Mouse (Mus musculus): ENCODE measurements around the gene Atp6v0e2. TPM values are rescaled to one million over a fixed set of nuclear protein-coding genes. Genes with fewer than 3 reads are reported as not detected.

The Atp6v0e2 gene
- polyA plus RNA-seq, 1 experiment: 459 TPM

- peaks cover 12% of the 10 kb centered on the region for H3K4me1 ChIP-seq (ENCODE audit: control insufficient read depth, insufficient read depth, low read length)
- H3K27ac ChIP-seq (ENCODE audit: insufficient read depth, low read length): no peak overlapping the region
- TF ChIP-seq POLR2A (IDR thresholded peaks at IDR 0.05; ENCODE audit: borderline replicate concordance, insufficient read depth, low read length): no peak
- no peak for TF ChIP-seq CTCF (IDR thresholded peaks at IDR 0.05; ENCODE audit: borderline replicate concordance, insufficient read depth, low read depth, low read length)
- DNase-seq: no peak
- H3K4me3 ChIP-seq (replicated peaks; ENCODE audit: insufficient read depth, low read depth, low read length): no peak overlapping the region
- H3K27me3 ChIP-seq (ENCODE audit: control insufficient read depth, insufficient read depth, low read length): no peaks in the 10 kb centered on the region
- WGBS: 39% methylated on average over 7 of the region's 7 CpGs
These were observed 4.4 kb downstream of the Atp6v0e2 start for GRCm38 (mm10) chr6:48541560-48542450.

GRCm38 (mm10) chr6:48542631-48543030 lies 5.2 kb downstream of the Atp6v0e2 start:
- TF ChIP-seq POLR2A (IDR thresholded peaks at IDR 0.05; ENCODE audit: borderline replicate concordance, insufficient read depth, low read length) (no peak), CTCF (IDR thresholded peaks at IDR 0.05; ENCODE audit: borderline replicate concordance, insufficient read depth, low read depth, low read length) (no peak)
- DNase-seq: no peak
- 88% methylated on average over 3 of the region's 3 CpGs for WGBS

GRCm38 (mm10) chr6:48545251-48545650 lies 7.8 kb downstream of the Atp6v0e2 start:
- H3K4me3 ChIP-seq (replicated peaks; ENCODE audit: insufficient read depth, low read depth, low read length): no peak overlapping the region
- TF ChIP-seq POLR2A (IDR thresholded peaks at IDR 0.05; ENCODE audit: borderline replicate concordance, insufficient read depth, low read length) (no peak), CTCF (IDR thresholded peaks at IDR 0.05; ENCODE audit: borderline replicate concordance, insufficient read depth, low read depth, low read length) (no peak)
- WGBS: 67% methylated on average over 5 of the region's 5 CpGs
- H3K4me1 ChIP-seq (ENCODE audit: control insufficient read depth, insufficient read depth, low read length): peaks cover 3% of the 10 kb centered on the region; the same call in 1 of the 2 replicates
- H3K27ac ChIP-seq (ENCODE audit: insufficient read depth, low read length): no peak overlapping the region
- DNase-seq: no peak
- no peaks in the 10 kb centered on the region for H3K27me3 ChIP-seq (ENCODE audit: control insufficient read depth, insufficient read depth, low read length)

More at GRCm38 (mm10) chr6:48542631-48543030, 5.2 kb downstream of the Atp6v0e2 start:
- Histone ChIP-seq H3K4me1 (ENCODE audit: control insufficient read depth, insufficient read depth, low read length) (peaks cover 10% of the 10 kb centered on the region), H3K27me3 (ENCODE audit: control insufficient read depth, insufficient read depth, low read length) (no peaks in the 10 kb centered on the region), H3K4me3 (replicated peaks; ENCODE audit: insufficient read depth, low read depth, low read length) (no peak overlapping the region), H3K27ac (ENCODE audit: insufficient read depth, low read length) (no peak overlapping the region)

DNA sequence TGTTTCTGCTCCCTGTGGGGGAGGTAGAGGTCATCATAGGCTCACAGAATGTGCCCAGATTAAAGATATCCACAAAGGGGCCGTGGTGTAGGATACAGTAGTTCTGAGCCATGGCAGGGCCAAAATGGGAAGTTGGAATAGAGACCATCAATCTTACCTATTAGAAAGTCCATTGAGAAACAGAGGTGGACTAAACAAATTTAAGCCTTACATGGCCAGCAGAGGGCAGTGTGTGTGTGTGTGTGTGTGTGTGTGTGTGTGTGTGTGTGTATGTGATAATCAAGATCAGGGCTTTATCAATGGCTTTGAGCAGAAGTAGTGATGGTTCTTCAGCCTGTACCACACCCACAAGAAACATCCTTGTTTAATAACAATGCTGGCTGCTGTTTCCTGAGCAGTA lies 8.9 kb downstream of the Atp6v0e2 start:
- WGBS: 57% methylated on average over 1 of the region's 1 CpGs
- Histone ChIP-seq H3K27me3 (ENCODE audit: control insufficient read depth, insufficient read depth, low read length) (no peaks in the 10 kb centered on the region), H3K4me3 (replicated peaks; ENCODE audit: insufficient read depth, low read depth, low read length) (no peak overlapping the region), H3K27ac (ENCODE audit: insufficient read depth, low read length) (no peak overlapping the region), H3K4me1 (ENCODE audit: control insufficient read depth, insufficient read depth, low read length) (no peaks in the 10 kb centered on the region)
- TF ChIP-seq CTCF (IDR thresholded peaks at IDR 0.05; ENCODE audit: borderline replicate concordance, insufficient read depth, low read depth, low read length): peak; percentile 49; the same call in 1 of the 2 replicates
- no peak for TF ChIP-seq POLR2A (IDR thresholded peaks at IDR 0.05; ENCODE audit: borderline replicate concordance, insufficient read depth, low read length)
- no peak for DNase-seq

GRCm38 (mm10) chr6:48546858-48547257 lies 9.4 kb downstream of the Atp6v0e2 start:
- WGBS: 61% methylated on average over 4 of the region's 4 CpGs

GRCm38 (mm10) chr6:48548314-48548713 lies 10.9 kb downstream of the Atp6v0e2 start:
- no peak overlapping the region for H3K4me3 ChIP-seq (replicated peaks; ENCODE audit: insufficient read depth, low read depth, low read length)
- 84% methylated on average over 6 of the region's 6 CpGs for WGBS
- DNase-seq: no peak
- no peaks in the 10 kb centered on the region for H3K27me3 ChIP-seq (ENCODE audit: control insufficient read depth, insufficient read depth, low read length)
- TF ChIP-seq CTCF (IDR thresholded peaks at IDR 0.05; ENCODE audit: borderline replicate concordance, insufficient read depth, low read depth, low read length): no peak
- TF ChIP-seq POLR2A (IDR thresholded peaks at IDR 0.05; ENCODE audit: borderline replicate concordance, insufficient read depth, low read length): no peak
- no peaks in the 10 kb centered on the region for H3K4me1 ChIP-seq (ENCODE audit: control insufficient read depth, insufficient read depth, low read length)
- no peak overlapping the region for H3K27ac ChIP-seq (ENCODE audit: insufficient read depth, low read length)

More at GRCm38 (mm10) chr6:48546858-48547257, 9.4 kb downstream of the Atp6v0e2 start:
- TF ChIP-seq CTCF (IDR thresholded peaks at IDR 0.05; ENCODE audit: borderline replicate concordance, insufficient read depth, low read depth, low read length) (no peak), POLR2A (IDR thresholded peaks at IDR 0.05; ENCODE audit: borderline replicate concordance, insufficient read depth, low read length) (no peak)
- Histone ChIP-seq H3K4me1 (ENCODE audit: control insufficient read depth, insufficient read depth, low read length) (no peaks in the 10 kb centered on the region), H3K27me3 (ENCODE audit: control insufficient read depth, insufficient read depth, low read length) (no peaks in the 10 kb centered on the region), H3K4me3 (replicated peaks; ENCODE audit: insufficient read depth, low read depth, low read length) (no peak overlapping the region), H3K27ac (ENCODE audit: insufficient read depth, low read length) (no peak overlapping the region)
- DNase-seq: no peak

DNA sequence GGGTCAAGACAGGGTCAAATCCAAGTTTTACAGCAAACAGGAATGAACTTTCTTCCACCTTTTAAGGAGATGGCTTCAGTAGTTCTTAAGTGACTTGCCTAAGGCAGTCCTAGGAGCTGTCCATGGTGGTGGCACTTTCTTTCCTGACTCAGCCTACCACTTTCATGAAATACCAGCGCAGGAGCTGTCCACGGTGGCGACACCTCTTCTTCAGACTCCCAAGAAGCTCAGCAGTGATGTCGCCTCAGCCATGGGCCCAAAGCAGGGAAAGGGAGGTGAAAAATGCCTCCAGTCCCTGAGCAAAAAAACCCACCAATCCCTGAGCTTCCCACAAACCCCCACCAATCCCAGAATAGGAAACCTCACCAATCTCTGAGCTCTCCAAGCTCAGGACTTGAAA lies 15.5 kb downstream of the Atp6v0e2 start:
- Histone ChIP-seq H3K27ac (ENCODE audit: insufficient read depth, low read length) (no peak overlapping the region), H3K4me3 (replicated peaks; ENCODE audit: insufficient read depth, low read depth, low read length) (no peak overlapping the region), H3K4me1 (ENCODE audit: control insufficient read depth, insufficient read depth, low read length) (peaks cover 8% of the 10 kb centered on the region; the same call in 1 of the 2 replicates), H3K27me3 (ENCODE audit: control insufficient read depth, insufficient read depth, low read length) (no peaks in the 10 kb centered on the region)
- TF ChIP-seq CTCF (IDR thresholded peaks at IDR 0.05; ENCODE audit: borderline replicate concordance, insufficient read depth, low read depth, low read length): no peak
- no peak for TF ChIP-seq POLR2A (IDR thresholded peaks at IDR 0.05; ENCODE audit: borderline replicate concordance, insufficient read depth, low read length)
- WGBS: 73% methylated on average over 4 of the region's 4 CpGs
- DNase-seq: no peak

- peak in 1 of 2 experiments; percentile 45 for DNase-seq
- H3K27me3 ChIP-seq (ENCODE audit: control insufficient read depth, insufficient read depth, low read length): no peaks in the 10 kb centered on the region
- H3K4me1 ChIP-seq (ENCODE audit: control insufficient read depth, insufficient read depth, low read length): peaks cover 8% of the 10 kb centered on the region; the same call in 1 of the 2 replicates
- H3K27ac ChIP-seq (ENCODE audit: insufficient read depth, low read length): peak overlapping the region; percentile 99
- WGBS: 43% methylated on average over 4 of the region's 4 CpGs
- H3K4me3 ChIP-seq (replicated peaks; ENCODE audit: insufficient read depth, low read depth, low read length): peak overlapping the region; percentile 87
- no peak for TF ChIP-seq POLR2A (IDR thresholded peaks at IDR 0.05; ENCODE audit: borderline replicate concordance, insufficient read depth, low read length)
These were observed 16.4 kb downstream of the Atp6v0e2 start for GRCm38 (mm10) chr6:48553819-48554218.

Data from cerebellum, adult 2 months (tissue).